Mouse (Mus musculus): ENCODE results near the gene Rtkn. TPM values are rescaled to one million over a fixed set of nuclear protein-coding genes. Genes with fewer than 3 reads are reported as not detected.
"Not testable (repeated sequence)": the region's sequence is repeated elsewhere in the genome, so short reads cannot be mapped to it uniquely, and the experiment has no call there.

Gene Rtkn
- polyA plus RNA-seq, 1 experiment from 2014 or later: 39.9 TPM

DNA sequence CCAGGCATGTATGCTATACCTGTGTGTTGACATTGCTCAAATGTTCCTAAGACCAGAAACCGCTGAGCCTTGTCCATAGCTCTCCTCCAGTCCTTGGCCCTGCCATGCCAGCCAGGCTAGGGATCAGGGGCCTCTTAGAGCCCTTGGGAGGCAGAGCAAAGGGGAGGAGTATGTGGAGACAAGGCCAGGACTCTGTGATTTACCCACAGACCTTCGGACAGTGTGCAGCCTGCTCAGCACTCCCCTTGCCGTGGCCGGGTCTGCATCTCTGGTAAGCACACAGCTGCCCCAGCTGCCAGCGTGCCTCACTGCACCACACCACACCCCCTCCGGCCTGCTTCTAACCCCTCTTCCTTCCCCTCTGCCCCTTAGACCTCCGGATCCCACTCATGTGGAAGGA is 12.0 kb downstream of the Rtkn start:
- no peak for ATAC-seq (ENCODE audit: borderline replicate concordance, extremely low read depth, low FRiP score, low TSS enrichment)
- Histone ChIP-seq H3K27me3 (no peaks in the 10 kb centered on the region), H3K9ac (no peak overlapping the region), H3K4me2 (no peak overlapping the region), H3K27ac (no peak overlapping the region), H3K36me3 (peaks cover 50% of the 10 kb centered on the region), H3K4me3 (no peak overlapping the region), H3K4me1 (peaks cover 4% of the 10 kb centered on the region), H3K9me3 (no peaks in the 10 kb centered on the region)
- 55% methylated on average over 7 of the region's 7 CpGs for WGBS

DNA sequence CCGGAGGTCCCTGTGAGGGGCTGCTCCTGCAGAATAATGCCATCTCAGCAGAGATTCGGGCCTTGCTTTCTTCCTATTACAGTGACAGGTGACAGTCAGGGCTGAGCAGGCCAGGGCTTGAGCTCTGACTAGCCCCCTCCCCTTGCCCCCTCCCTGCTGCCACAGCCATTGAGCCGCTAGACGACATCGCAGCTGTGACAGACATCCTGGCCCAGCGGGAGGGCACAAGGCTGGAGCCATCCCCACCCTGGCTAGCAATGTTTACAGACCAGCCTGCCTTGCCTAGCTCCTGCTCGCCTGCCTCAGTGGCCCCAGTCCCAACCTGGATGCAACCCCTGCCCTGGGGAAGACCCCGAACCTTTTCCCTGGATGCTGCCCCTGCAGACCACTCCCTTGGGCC is 16.5 kb downstream of the Rtkn start:
- no peak overlapping the region for H3K9ac ChIP-seq
- no peak for ATAC-seq (ENCODE audit: borderline replicate concordance, extremely low read depth, low FRiP score, low TSS enrichment)
- 29% methylated on average over 8 of the region's 8 CpGs for WGBS

DNA sequence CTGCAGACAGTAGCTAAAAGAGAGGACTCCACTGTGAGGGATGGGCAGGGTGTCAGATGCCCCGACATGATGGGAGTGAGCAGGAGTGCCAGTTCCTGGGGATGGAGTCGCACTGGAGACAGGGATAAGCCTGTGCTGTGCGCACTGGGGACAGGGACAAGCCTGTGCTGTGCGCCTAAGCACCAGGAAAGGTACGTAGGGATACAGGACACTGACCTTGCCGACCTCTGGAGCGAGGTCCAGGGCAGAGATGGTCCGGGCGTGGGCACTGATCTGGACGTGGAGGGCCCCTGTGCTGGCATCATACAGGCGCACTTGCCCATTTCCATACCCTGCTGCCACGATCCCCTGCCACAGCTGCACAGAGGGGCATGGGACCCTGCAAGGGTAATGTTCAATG is 17.8 kb downstream of the Rtkn start:
- 85% methylated on average over 12 of the region's 12 CpGs for WGBS
- Histone ChIP-seq H3K9me3 (no peaks in the 10 kb centered on the region), H3K27ac (no peak overlapping the region), H3K9ac (no peak overlapping the region), H3K4me3 (no peak overlapping the region), H3K27me3 (no peaks in the 10 kb centered on the region), H3K4me2 (no peak overlapping the region), H3K4me1 (peaks cover 8% of the 10 kb centered on the region), H3K36me3 (peaks cover 35% of the 10 kb centered on the region)
- no peak for ATAC-seq (ENCODE audit: borderline replicate concordance, extremely low read depth, low FRiP score, low TSS enrichment)

More for the DNA sequence above, 16.5 kb downstream of the Rtkn start:
- no peaks in the 10 kb centered on the region for H3K27me3 ChIP-seq
- H3K36me3 ChIP-seq: peaks cover 48% of the 10 kb centered on the region
- H3K4me2 ChIP-seq: no peak overlapping the region
- no peak overlapping the region for H3K4me3 ChIP-seq
- H3K27ac ChIP-seq: no peak overlapping the region
- H3K4me1 ChIP-seq: peaks cover 8% of the 10 kb centered on the region
- H3K9me3 ChIP-seq: no peaks in the 10 kb centered on the region

DNA sequence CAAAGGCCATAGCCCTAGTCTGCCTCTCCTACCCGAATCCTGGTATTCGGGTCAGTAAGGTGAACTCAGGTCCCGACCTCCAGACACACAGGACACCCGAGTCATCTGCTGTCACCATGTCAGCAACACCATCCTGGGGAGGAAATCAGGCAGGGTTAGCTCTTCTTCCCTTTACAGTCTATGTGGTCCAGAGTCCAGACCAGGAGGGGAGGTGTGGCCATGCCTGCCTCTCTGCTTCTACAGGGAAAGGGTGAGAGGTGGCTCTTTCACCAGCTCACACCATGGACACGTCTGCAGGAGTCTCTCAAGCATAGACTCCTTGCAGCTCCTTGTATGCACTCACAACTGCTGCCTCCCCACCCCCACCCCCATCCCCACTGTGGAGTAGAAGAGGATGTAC is 18.2 kb downstream of the Rtkn start:
- Histone ChIP-seq H3K4me3 (no peak overlapping the region), H3K36me3 (peaks cover 31% of the 10 kb centered on the region), H3K9me3 (no peaks in the 10 kb centered on the region), H3K4me1 (peaks cover 8% of the 10 kb centered on the region), H3K27me3 (no peaks in the 10 kb centered on the region), H3K4me2 (no peak overlapping the region), H3K27ac (no peak overlapping the region), H3K9ac (no peak overlapping the region)
- WGBS: 56% methylated on average over 5 of the region's 5 CpGs
- ATAC-seq (ENCODE audit: borderline replicate concordance, extremely low read depth, low FRiP score, low TSS enrichment): no peak

DNA sequence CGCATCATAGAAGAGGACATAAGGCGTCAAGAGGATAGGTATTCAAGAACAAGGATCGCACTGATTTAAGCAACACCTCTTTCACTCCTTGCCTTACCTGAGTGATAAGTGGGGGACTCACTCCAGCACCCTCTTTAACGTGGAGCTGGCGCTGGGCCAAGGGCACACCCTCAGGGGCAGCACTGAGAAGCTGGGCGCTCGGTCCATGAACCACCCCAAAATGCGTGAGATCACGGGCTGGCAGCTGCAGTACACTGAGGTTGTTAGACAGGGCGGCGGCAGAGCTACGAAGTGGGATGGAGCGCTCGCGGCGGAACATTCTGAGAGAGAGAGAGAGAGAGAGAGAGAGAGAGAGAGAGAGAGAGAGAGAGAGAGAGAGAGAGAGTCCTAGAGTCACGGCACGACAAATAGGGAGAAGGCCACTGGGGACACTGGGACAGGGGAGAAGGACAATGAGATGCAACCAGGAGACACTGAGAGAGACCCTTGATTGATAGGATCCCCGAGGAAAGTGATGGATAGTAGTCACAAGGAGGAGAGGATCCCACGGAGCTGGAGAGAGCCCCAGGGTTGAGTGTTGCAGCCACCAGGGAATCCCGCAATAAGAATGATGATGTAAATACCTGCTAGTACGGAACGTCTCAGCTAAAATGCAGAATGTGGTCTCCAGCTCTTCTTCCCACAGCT is 20.4 kb downstream of the Rtkn start:
- WGBS: 8% methylated on average over 23 of the region's 23 CpGs
- Histone ChIP-seq H3K4me3 (peak overlapping the region; percentile 53), H3K36me3 (peaks cover 11% of the 10 kb centered on the region; the same call in 1 of the 2 replicates), H3K4me2 (peak overlapping the region; percentile 79), H3K9ac (peak overlapping the region; percentile 39), H3K4me1 (peaks cover 8% of the 10 kb centered on the region), H3K27me3 (peaks cover 9% of the 10 kb centered on the region), H3K27ac (no peak overlapping the region), H3K9me3 (no peaks in the 10 kb centered on the region)
- ATAC-seq (ENCODE audit: borderline replicate concordance, extremely low read depth, low FRiP score, low TSS enrichment): no peak

DNA sequence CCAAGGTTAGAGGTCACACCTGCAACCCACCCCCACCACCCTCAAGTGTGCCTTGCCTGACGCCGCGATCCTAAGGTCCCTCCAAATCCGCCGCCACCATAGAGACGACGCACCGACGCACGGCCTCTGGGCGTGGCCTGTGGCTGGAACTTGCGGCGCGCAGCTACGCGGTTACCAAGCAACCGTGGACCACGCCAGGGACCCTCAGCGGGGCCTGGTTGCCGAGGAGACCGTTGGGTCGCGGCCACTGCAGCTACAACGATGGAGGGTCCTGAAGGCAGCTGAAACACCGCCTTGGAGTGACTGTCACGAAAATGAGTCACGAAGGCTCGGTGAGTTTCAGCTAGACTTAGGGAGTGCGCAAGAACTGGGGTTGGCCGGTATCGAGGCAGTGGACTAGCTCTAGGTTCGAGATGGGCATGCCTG is 21.0 kb downstream of the Rtkn start, which contains the start of the genes Wdr54 and 1700003E16Rik:
Gene Wdr54 (minus strand): TSS at position 139 of the 426 bp plus-strand sequence.
Gene 1700003E16Rik (plus strand): TSS at position 146 of the 426 bp plus-strand sequence.
- peak within 1 kb of the TSS; percentile 79 for H3K4me2 ChIP-seq
- peaks cover 14% of the 10 kb centered on the region for H3K27me3 ChIP-seq
- no peak within 1 kb of the TSS for H3K27ac ChIP-seq
- H3K4me3 ChIP-seq: peak within 1 kb of the TSS; percentile 53
- WGBS: 1% methylated on average over 32 of the region's 32 CpGs
- ATAC-seq (ENCODE audit: borderline replicate concordance, extremely low read depth, low FRiP score, low TSS enrichment): peak; percentile 65; the same call in 1 of the 2 replicates
- peak within 1 kb of the TSS; percentile 39 for H3K9ac ChIP-seq
- peaks cover 9% of the 10 kb centered on the region; the same call in 1 of the 2 replicates for H3K36me3 ChIP-seq
- H3K4me1 ChIP-seq: peaks cover 11% of the 10 kb centered on the region
- H3K9me3 ChIP-seq: no peaks in the 10 kb centered on the region

DNA sequence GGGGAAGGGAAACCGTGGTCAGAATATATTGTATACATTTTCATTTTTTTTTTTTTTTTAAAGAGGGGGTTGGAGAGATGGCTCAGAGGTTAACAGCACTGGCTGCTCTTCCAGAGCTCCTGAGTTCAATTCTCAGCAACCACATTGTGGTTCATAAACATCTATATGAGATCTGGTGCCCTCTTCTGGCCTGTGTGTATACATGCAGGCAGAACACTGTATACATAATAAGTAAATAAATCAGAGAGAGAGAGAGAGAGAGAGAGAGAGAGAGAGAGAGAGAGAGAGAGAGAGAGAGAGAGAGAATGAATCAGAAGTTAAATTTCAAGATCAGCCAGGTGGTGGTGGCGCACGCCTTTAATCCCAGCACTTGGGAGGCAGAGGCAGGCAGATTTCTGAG is 24.2 kb downstream of the Rtkn start:
- H3K4me3 ChIP-seq; H3K9ac ChIP-seq; H3K4me2 ChIP-seq; H3K9me3 ChIP-seq; H3K36me3 ChIP-seq; H3K27ac ChIP-seq; ATAC-seq (ENCODE audit: borderline replicate concordance, extremely low read depth, low FRiP score, low TSS enrichment): not testable (repeated sequence)
- 35% methylated on average over 3 of the region's 3 CpGs for WGBS
- peaks cover 29% of the 10 kb centered on the region for H3K4me1 ChIP-seq
- peaks cover 35% of the 10 kb centered on the region for H3K27me3 ChIP-seq

DNA sequence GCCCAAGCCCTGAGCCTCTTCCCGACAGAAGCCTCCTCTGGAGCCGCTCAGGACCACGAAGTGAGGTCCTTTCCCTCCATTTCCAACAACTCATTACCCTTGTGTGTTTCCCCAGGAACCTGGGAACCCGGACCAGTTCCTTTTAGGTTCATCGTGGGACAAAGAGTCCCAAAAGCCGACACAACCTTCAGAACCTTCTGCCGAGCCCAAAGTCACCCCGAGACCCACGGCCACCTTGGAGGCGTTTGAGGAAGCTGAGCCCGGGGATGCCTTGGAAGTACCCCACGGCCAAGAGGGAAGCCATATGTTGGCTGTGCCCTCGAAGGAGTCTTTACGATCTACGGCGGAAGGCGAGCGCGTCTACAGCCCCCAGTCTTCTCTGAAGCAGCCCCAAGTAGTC is 26.2 kb downstream of the Rtkn start:
- Histone ChIP-seq H3K4me3 (peak overlapping the region; percentile 43), H3K4me2 (peak overlapping the region; percentile 85), H3K9me3 (no peaks in the 10 kb centered on the region), H3K27ac (no peak overlapping the region), H3K9ac (peak overlapping the region; percentile 37), H3K36me3 (no peaks in the 10 kb centered on the region), H3K27me3 (peaks cover 35% of the 10 kb centered on the region), H3K4me1 (peaks cover 27% of the 10 kb centered on the region)
- 8% methylated on average over 19 of the region's 19 CpGs for WGBS
- ATAC-seq (ENCODE audit: borderline replicate concordance, extremely low read depth, low FRiP score, low TSS enrichment): no peak

DNA sequence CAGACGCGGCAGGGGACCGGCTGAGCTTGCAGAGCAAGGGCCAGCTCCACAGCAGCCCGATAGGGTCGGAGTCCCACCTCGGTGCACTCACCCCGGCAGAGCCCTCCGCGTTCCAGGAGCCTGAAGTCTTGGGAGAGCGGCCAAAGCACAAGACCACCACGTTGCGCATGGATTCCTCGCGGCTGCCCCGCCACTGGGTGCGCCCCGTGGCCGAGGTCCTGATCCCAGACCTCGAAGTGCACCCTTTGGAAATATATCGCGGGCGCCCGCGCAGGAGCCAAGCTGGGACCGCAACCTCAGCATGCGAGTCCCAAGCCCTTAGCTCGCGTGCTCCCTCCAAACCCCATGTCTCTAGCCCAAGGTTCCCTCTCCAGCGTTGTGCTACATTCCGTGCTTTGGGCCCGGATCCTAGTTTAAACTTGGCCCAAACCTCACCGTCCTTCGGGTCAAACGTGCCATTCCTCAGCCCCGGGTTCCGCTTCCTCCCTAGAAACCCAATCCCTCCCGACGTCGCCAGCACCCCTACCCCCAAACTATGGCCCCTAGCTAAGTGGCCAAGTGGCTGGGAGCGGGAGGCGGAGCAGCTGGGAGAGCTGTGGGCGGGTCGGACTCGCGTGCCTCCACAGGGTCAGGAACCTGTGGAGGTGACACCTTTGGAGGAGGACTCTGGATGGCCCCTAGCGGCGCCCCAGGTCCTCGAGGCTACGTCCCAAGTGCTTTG is 26.8 kb downstream of the Rtkn start:
- no peaks in the 10 kb centered on the region for H3K9me3 ChIP-seq
- H3K27ac ChIP-seq: no peak overlapping the region
- peak overlapping the region; percentile 37 for H3K9ac ChIP-seq
- H3K27me3 ChIP-seq: peaks cover 35% of the 10 kb centered on the region
- H3K4me2 ChIP-seq: peak overlapping the region; percentile 85
- peak overlapping the region; percentile 43 for H3K4me3 ChIP-seq
- ATAC-seq (ENCODE audit: borderline replicate concordance, extremely low read depth, low FRiP score, low TSS enrichment): no peak
- WGBS: 1% methylated on average over 49 of the region's 49 CpGs
- no peaks in the 10 kb centered on the region for H3K36me3 ChIP-seq
- H3K4me1 ChIP-seq: peaks cover 34% of the 10 kb centered on the region

DNA sequence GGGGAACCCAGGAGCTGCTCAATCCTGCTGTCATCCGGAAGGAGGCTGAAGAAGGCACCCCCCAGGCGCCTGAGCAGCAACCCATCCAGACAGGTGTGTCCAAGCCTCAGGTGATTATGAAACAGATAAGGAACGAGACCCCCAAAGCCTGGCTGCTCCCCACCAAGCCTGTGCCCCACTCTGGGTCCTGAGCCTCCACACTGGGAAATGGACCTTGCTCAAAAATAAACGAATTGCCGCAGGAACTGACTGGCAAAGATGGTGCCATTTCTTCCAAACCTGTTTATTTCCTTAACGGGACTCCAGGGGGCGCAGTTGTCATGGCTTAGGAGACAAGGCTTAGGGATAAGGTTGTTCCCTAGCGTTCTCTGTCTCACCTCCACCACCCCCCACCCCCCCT is 27.4 kb downstream of the Rtkn start:
- Histone ChIP-seq H3K4me2 (peak overlapping the region; percentile 85), H3K27me3 (peaks cover 35% of the 10 kb centered on the region), H3K4me1 (peaks cover 39% of the 10 kb centered on the region), H3K9ac (peak overlapping the region; percentile 37; the same call in 1 of the 2 replicates), H3K27ac (no peak overlapping the region), H3K9me3 (no peaks in the 10 kb centered on the region), H3K4me3 (peak overlapping the region; percentile 43), H3K36me3 (no peaks in the 10 kb centered on the region)
- WGBS: 0% methylated on average over 8 of the region's 8 CpGs
- no peak for ATAC-seq (ENCODE audit: borderline replicate concordance, extremely low read depth, low FRiP score, low TSS enrichment)

DNA sequence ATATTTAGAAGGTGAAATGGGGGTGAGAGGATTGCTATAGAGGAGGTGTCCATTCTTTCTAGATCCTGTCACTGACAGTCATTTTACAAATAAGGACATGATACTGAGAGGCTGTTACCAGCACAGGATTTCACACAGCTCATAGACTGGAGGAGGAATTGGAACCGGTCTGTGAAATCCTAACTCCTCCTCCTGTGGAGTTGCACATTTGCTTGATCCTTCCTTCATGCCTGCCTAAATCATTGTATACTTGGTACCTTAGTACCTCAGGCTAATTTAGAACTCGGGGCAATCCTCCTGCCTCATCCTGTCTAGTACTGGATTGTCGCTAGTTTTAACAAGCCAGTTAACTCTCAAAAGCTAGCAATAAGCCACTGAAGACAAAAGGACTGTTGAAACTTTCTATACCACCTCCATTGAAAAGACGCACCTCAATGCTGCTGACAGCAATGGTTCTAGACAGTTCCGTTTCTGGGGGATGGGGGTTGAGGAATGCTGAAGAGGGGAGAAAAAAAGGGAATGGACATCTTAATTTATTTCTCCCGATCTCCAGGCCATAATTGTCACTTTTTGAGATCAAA is 29.9 kb downstream of the Rtkn start:
- 3% methylated on average over 6 of the region's 6 CpGs for WGBS
- H3K4me1 ChIP-seq: peaks cover 40% of the 10 kb centered on the region

More for the DNA sequence above, 29.9 kb downstream of the Rtkn start:
- H3K27me3 ChIP-seq: peaks cover 32% of the 10 kb centered on the region
- peak overlapping the region; percentile 93 for H3K4me3 ChIP-seq
- no peak for ATAC-seq (ENCODE audit: borderline replicate concordance, extremely low read depth, low FRiP score, low TSS enrichment)
- peak overlapping the region; percentile 54 for H3K27ac ChIP-seq
- H3K4me2 ChIP-seq: peak overlapping the region; percentile 69
- no peaks in the 10 kb centered on the region for H3K36me3 ChIP-seq
- peak overlapping the region; percentile 96 for H3K9ac ChIP-seq
- H3K9me3 ChIP-seq: no peaks in the 10 kb centered on the region

Measured in lung, embryonic 15.5 days (tissue).